Mouse (Mus musculus) spleen, adult 2 months (tissue): Measurements from ENCODE around the gene Lce1m.

Source experiments
- CTCF ChIP-seq: fragments of 200-500 bp; IDR thresholded peaks from 2 replicates; pipeline ENCODE4 v1.5.1; 2011; ENCODE audit warnings: mild to moderate bottlenecking, inconsistent platforms; ENCODE audit not compliant: insufficient read depth, insufficient read length, insufficient replicate concordance; ENCODE audit errors: extremely low read depth
- POLR2A ChIP-seq: fragments of 200-500 bp; IDR thresholded peaks from 2 replicates; pipeline ENCODE4 v1.6.1; 2011; ENCODE audit warnings: low read depth, low read length, inconsistent platforms

- TF ChIP-seq POLR2A (no peak), CTCF (no peak)
Observed at GRCm38 (mm10) chr3:93052826-93053474, 34.1 kb upstream of the Lce1m start.
